Mouse (Mus musculus) hindlimb bud, embryonic 11.5 days (tissue): ENCODE data around the gene Adamts12.
A peak's percentile ranks its signal among the peaks of the same experiment; 100 is the strongest.

Experiments used
- DNase-seq: peaks from one replicate; pipeline ENCODE4 v3.0.0-alpha.2; 2012; ENCODE audit warnings: low read depth, low spot score; ENCODE audit errors: extremely low spot score

Adamts12 gene

DNA sequence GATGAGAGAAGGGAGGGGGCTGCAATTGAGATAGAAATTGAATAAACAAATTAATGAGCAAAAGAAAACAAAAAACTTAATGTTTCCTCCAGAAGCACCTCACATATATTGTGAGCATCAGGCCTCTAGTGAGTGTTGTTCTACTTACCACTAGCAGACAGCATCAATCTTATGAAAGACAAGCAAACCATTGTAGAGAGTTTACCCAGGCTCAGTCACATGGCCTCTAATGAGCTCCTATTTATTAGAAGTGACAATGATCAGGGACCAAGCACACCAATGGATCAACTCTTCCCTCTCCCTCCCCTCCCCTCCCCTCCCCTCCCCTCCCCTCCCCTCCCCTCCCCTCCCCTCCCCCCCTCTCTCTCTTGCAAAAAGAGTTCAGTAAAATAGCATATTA is 218.6 kb downstream of the Adamts12 start:
- no peak for DNase-seq

DNA sequence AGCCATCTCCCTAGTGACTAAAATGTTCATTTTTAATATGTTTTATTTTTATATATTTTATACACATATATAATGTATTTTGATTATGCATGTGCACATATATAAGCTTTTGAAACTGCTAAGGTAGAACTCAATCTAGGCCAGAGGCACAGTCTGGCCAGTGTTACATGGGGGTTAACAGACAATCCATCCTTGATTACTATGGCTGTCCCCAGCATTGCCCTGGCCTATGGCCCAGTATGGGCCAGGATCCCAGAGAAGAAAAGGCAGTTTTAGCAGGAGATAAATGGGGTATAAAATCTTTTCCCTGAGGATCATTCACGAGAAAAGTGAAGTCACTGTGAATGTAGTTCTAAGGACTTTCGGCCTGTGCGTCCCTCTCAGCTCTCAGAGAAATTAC is 223.2 kb downstream of the Adamts12 start:
- DNase-seq = no peak

DNA sequence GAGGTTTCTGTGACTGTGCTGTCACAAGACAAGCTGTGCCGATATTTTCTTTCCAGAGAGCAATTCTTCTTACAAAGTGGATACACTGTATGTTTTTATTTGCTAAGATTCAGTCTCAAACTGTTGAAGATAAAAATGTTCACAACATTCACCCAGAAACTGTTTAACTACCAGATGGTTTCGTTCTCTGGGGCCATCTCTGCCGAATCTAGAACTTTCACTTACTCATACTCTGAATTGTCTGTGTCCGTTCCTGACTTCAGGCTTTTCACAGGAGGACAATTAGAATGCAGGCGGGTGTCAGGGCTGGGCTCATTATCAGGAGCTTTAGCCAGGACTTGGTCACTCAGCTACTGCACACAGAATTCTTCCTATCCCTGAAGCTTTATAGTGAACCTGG is 227.7 kb downstream of the Adamts12 start:
- no peak for DNase-seq

DNA sequence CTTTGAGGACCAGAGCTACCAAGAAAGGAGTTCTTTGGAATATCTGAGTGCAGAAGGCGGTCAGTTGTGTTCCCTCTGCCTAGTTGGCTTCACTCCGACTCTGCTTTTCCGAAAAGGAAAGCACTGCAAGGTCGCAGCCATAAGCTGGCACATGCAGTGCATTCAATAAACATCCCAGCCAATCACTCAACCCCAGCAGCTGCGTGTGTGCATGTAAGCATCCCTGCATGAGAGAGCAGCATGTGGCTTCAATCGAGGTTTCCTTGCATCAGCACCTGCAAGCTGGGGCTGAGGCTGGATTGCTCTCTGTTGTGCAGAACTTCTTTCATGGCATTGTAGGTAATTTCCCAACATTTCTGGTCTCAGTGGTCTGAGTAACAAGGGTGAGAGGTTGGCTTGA is 230.4 kb downstream of the Adamts12 start:
- DNase-seq = no peak

DNA sequence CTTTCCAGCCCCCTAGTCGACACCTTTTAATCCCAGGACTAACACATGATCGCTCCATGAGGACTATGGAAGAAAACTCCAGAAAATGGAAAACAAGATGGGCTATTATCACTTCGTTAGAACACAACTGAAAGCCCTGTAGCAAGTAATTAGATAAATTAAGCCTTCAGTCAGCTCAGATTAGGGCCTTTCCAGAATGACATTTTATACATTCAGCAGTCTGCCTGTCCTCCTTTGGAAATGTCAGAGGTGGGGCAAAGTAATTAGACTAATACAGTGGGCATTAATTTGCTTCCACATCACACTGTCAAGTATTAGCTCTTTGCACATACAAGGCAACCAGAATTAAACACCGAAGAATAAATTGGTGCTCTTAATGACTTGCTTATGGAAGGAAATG is 233.4 kb downstream of the Adamts12 start:
- DNase-seq = no peak

DNA sequence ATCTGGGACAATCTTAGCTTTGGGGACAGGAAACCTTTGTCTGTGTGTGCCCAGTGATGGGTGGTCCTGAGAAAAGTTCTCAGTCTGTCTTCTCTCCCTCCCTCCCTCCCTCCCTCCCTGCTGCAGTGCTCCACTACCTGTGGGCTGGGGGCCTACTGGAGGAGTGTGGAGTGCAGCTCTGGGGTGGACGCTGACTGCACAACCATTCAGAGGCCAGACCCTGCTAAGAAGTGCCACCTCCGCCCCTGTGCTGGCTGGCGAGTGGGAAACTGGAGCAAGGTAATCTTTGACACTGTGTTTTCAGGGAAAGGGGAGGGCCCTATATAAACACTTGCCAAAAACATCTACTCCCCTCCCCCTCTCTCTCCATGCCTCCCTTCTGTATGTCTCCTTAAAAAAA is 252.5 kb downstream of the Adamts12 start:
- no peak for DNase-seq

DNA sequence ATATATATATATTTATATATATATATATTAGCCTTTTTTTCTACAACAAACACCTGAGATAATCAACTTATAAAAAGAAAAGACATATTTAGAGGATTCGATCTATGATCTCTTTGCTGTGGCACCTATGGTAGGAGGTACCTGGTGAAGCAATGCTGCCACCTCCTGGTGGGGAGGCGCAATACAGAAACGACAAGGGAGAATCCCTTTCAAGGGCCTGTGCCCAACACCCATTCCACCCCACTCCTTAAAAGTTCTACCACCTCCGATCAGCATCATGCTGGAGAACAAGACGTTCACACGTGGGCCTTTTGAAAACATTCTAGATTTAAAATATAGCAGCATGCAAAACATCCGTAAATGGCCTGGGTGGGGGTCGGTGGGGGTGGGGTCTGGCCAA is 255.9 kb downstream of the Adamts12 start:
- no peak for DNase-seq

DNA sequence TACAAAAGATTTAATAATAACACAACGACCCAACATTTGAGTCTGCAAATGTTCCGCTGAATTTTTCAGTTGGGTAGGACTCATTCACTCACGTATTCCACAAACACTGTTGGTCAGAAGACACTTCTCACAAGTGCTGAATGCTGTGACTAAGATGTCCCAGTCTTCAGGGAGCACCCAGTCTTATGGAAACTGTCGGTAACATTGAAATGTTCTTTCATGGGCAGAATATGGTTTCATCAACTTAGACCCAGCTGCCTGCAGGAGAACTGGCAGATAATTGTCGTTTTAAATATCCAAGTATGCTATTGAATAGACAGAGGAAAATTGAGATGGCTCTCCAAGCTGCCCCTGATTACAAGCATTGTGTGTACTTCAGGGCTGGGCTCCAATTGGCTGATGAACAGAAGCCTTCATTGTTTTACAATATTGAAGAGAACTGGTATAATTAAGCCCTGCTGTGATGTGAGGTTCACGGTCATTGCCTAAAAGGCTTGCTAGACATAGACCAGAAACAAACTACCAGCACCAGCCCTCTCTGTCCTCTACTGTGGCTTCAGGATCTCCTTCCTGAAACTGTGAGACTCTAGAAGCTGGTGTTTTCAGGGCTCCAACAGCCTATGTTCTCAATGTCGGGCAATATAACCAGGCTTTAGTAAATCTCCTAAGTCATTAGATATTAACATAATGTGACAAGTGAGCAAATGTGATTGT is 275.0 kb downstream of the Adamts12 start:
- DNase-seq = no peak

DNA sequence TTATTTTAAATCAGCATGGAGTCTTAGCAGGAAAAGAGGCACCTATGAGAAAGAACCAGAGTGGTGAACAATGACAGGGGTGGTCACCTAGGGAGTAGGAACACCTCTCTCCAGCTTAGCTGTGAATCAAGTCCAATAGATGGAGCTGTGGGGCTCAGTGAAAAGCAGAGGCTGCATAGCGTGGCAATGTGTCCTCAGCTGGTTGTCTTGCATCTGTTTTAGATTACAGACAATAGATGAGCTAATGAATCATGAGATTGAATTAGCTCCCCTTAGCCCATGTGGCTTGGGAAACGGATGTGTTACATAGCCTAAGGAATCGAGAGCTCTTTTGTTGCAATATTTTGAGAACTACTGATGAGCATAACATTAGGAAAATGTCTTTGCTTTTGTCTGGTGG is 291.3 kb downstream of the Adamts12 start:
- no peak for DNase-seq

DNA sequence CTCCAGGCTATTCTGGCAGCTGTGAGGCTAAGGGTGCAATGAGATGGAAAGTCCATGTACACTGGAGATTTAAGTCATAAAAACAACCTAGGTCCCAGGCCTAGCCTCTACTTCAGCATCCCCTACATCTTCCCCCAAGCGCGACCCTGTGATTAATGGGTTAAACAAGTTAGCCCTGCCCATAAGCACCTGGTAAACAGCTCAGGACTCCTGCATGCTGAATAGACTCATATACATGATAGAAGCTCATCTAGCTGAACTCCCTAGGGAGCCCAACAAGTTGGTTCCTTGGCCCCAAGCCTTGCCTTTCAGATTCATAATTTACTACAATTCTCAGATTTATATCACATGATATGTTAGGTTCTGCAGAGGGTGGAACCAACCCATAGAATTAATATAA is 292.9 kb downstream of the Adamts12 start:
- no peak for DNase-seq

DNA sequence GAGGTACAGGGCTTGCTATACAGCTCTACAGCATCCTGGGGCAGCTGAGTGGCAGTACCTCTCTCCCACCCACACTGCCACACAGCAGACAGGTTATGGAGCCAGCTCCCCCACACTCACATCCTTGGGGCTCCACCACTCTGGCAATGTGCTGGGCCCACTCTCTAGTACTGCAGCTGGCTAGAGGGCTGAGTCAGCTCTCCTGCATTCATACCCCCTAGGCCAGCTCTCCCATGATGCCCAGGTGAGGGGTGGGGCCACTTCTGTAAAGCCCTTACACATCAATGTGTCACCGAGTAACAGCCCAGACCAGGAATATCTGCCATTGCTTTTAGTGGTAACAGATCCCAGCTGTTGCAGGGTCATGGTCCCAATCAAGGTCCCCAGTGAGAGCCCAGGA is 296.3 kb downstream of the Adamts12 start:
- no peak for DNase-seq

DNA sequence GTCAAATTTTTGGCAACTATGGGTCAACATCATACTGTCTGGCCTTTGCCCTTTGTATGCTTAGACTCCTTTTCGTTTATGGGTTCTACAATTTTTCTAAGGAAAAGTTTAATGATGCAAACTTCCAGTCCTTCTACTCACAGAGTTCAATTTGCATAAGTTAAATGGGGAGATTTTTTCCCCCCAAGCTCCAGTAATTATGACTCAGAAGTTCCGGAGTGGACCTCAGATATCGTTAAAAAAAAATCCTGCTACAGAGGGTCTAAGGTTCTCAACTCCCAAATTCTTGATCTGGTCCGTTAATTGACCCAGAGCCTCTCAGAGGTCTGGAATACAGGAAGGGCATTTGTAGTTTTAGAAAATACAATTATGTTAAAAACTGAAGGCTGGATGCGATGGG is 297.2 kb downstream of the Adamts12 start:
- DNase-seq = no peak

DNA sequence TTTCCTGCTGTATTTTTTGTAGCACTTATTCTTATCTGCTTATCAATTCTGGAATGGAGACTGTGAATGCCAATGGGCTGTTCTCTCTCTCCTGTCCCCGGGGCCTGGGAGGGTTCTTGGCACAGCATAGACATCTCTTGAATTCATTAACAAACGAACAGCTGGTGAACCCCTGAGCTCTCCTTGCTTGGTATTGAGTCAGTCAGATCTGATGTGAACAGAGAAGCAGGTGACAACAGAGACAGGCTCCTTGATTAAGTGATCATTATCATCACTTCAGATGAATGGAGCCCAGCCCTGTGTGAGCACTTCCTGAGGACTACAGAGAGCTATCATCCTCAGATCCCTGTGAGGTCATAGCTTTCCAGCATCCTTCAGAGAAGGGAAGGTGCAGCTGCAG is 299.5 kb downstream of the Adamts12 start:
- no peak for DNase-seq

DNA sequence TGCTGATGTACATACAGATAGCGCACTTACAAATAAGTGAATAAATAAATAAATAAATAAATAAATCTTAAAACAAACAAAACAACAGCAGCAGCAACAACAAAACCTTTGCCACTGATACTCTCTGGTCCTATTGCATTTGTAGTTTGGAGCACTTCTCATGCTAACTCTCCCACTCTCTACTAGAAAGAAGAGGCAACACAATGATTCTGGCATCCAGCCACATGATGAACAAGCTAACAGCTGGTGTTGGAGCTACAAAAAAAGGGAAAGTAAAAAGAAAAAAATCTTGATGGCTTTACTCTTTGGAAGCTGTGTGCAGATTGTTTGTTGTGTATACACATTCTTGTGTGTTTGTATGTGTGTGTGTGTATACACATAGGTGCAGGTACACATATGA is 300.2 kb downstream of the Adamts12 start:
- DNase-seq = no peak

DNA sequence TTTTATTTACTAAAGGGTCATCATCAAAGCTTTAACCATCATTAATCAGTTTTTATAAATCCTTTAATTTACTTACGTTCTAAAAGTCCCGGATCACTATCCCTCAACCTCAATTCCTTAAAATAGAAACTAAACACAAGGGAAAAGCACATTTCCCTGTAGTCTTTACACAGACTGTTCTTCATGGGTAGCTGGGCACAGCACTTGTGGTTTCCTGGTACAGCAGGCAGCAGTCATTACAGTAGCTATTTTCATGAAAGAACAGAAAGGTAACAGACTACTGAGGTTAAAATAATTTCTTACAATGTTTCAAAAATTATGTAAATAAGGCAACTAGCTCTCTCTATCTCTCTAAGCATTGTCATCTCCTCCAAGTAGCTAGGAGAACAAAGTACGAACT is 305.0 kb downstream of the Adamts12 start:
- DNase-seq = no peak

DNA sequence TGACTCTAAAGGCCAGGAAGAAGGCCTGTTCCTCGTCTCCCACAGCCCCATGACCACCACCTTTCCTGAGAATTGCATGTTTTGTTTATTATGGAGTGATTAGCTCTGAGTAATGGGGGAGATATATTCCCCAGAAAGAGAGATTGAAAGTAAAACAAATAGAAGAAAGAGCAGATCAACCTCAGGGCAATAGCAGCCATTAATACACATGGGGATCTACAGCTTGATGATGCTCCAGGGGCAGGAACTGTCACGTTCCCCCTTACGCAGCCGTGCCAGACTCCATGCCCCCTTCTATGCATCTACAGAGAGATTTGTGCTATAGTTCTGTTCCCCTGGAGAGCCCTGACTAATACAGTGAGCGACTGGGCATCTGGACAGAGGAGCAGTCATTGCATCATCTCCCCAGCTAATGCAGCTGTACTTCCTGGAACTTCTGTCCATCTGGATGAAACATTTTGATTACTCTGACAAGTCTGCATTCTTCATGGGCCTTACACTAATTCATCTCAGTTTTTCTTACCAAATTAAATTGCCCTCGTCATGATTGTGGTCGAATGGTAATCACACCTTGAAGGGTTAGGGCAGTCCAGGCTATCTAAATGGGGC is 306.0 kb downstream of the Adamts12 start:
- DNase-seq = no peak

DNA sequence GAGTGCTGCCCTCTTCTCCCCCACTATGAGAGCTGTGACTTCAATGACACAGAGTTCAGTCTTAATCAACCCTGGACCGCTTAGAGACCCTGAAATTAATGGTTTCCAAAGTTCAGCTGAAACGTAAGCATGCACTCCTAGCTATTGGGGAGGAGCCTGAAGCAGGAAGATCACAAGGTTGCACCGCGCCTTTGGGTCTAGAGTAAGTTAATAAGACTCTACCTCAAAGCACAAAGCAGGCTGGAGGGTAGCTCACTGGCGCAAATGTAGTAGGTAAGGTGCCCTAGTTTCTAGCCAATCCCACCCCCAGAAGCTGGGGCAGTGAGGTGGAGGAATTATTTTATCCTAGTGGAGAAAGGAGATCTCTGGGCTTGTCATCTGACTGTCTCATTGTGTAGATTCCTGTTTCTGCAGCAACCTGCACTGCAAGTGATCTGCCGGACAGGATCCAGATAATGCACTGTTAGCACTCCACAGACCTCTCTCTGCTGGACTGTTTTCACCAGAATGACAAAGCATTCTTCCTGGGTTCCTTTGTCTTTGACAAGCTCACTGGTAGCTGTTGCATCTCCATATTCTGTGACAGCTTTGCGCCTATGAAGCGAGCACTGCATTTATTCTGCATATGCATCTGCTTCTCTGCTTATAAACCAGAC is 315.0 kb downstream of the Adamts12 start:
- no peak for DNase-seq

DNA sequence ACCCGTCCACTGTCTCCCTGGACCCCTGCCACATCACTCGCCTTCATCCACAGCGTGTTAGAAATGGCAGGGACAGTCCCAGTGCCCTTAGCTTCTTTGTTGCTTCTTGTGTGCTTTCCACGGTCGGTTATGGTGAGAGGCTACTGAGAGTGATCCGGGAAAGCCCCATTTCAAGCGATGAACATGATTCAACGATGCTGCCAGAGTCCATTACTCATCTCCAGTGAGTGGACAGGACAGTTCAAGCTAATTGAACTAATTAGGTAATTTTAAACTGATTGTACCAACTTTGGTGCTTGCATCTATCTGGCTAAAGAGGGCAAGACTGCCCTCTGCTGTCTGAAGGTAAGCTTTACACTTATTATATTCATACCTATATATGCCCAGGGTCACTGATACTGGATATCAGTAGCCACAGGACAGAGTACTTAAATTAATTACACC is 315.5 kb downstream of the Adamts12 start:
- DNase-seq = peak; percentile 20

DNA sequence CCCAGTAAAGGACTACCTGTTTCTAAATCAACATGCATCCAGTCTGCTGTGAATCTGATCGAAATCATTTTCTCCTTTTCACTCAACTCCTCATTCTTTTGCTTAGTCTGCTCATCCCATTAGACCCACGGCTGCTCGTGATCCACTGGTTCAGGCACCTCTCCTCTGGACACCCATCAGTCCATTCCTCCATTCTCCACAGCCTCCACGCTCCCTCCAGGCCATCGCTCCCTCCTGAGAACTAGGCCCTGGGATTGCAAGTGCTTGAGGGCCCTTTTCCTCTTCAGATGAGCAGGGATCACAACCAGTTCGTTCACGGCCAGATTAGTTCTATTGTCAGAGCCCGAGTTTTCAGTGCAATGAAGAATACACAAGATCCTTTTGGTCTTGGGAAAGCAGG is 316.0 kb downstream of the Adamts12 start:
- no peak for DNase-seq

DNA sequence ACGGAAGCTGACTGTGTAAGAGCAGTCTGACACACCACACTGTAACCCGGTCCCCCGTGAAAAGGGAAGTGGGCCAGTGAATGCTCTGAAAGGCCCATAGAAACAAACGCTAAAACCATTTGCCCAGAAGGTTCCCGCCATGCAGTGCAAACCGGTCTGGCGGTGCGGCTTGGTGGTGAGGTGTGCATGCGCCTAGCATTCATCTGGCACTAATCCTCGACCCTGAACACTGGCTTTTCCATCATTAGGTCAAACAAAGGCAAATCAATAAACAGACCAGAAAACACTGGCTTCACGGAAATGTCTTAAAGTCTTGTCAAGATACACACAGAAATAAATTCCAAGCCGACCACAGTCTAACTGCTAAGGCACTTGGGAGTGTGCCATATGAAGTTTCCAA is 318.0 kb downstream of the Adamts12 start:
- DNase-seq = no peak

DNA sequence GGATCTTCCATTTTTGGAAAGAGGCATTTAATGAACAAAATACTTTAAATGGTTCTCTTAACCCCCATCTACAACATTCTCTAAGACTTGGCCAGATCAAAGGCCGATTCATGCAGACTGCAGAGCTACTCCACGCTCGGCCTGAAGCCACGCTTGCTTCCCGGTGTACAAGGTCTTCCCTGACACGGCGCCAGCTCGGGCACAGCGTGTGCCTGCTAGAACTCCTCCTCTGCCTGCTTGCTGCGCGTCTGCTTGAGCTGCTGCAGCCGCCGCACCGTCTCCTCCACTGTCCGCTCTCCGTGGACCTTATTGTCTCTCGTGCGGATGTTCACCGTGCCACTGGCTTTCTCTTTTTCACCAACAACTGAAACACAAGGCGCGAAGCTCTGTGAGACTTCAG is 319.2 kb downstream of the Adamts12 start:
- DNase-seq = no peak

DNA sequence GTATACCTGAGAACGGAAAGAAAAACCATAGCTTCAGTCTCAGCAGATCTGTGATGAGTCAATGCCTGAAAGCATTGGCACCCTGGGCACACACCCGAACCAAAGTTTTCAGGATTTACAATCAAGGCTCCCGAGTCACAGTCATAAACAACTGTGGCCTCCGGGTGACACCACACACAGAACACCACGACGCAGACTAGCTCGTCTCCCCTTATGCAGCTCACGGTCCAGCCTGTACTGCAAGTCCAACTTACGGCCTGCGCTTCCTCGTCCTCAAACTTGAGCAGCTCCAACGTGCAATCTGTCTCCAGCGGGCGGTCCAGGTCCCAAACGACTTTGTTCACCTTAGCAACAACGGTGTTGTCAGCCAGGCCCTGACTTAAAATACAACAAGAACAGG is 328.3 kb downstream of the Adamts12 start:
- DNase-seq = no peak

DNA sequence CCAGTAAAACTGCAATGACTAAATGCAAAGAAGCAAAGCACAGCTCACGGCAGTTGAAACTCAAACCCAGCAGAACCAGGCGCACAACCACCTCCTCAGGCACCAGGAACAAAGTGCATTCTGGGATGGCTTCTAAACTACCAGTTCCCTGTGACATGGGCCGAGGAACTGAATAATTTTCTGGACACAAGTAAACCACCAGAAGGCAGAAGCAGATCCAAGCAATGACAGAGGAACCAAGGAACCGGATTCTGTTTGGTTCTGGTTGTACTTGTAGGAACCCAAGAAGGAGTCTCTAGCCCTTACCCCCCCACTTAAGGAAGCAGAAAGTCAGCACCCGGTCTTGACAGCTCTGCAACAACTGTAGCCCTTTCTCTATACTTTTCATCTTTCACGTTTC is 331.8 kb downstream of the Adamts12 start:
- no peak for DNase-seq
